Mouse (Mus musculus): Measurements from ENCODE around the gene Cdcp1.

- TF ChIP-seq CTCF (IDR thresholded peaks at IDR 0.05; ENCODE audit: control insufficient read depth, insufficient read depth, insufficient read length) (no peak), USF1 (IDR thresholded peaks at IDR 0.05; ENCODE audit: low read depth) (no peak), MAX (IDR thresholded peaks at IDR 0.05) (no peak)
These were observed 63.8 kb downstream of the Cdcp1 start for GRCm38 (mm10) chr9:123152026-123152425.

Data from C2C12 (cell line).